Mouse (Mus musculus) liver (tissue): ENCODE measurements around the gene Nme3.

Source experiments
- DNase-seq: peaks from one replicate; pipeline ENCODE4 v3.0.0-alpha.2; 2020; ENCODE audit warnings: mixed read lengths

Nme3 gene

GRCm38 (mm10) chr17:24881738-24882440 is 14.4 kb upstream of the Nme3 start:
- no peak for DNase-seq

GRCm38 (mm10) chr17:24884391-24884790 is 11.9 kb upstream of the Nme3 start:
- no peak for DNase-seq

DNA sequence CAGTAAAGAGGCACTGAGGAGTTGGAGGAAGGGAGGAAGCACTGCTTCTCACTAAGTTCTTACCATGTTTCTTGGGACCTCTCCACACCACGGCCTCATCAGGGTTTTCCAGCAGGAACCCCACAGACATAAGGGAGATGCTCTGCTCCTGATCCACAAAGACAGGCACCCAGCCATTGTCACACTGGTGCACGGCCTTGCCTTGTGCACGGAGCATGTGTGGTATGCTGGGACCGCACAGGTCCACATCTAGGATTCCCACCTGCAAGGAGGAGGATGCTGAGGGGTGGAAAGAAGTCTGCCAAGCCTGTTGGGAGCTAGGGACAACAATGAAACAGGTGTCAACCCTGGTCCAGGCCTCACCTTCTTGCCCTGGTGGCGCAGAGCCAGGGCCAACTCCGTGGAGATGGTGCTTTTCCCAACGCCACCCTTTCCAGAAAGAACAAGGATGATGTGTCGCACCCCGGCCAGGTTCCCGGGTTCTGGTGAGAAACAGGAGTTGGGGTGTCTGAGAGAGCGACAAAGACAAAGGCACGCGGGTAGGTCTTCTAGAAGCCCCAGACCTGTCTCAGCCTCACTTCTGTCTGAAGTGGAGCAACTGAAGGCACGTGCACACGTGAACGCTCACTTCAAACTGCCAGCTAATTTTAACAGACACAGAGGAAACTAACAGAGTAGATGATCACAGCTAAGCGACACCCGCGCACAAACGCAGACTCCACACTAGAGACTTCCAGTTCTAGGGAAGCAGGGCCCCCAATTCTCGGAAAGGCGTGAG is 10.8 kb upstream of the Nme3 start:
- DNase-seq = no peak

GRCm38 (mm10) chr17:24886134-24886931 is 10.0 kb upstream of the Nme3 start, which contains the start of the genes Nubp2 and Spsb3:
Gene Nubp2 (minus strand): TSS chr17:24886349.
Gene Spsb3 (plus strand): TSS chr17:24886643.
- DNase-seq = peak; percentile 99

DNA sequence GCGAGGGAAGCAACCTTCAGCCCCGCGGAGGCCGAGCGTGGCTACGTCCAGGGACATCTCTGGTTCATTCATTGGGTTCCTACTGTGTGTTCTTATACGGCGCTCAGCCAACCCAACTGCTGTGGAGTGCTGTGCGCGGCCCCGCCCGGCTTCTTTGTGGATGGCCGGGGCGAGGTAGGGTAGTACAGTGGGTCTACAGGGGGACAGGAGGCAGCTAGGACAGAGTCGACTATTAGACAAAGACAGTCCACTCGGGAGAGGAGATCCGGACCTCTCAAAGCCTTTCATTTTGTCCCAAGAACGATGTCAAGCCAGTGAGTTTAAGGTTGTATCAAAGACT is 9.4 kb upstream of the Nme3 start:
- DNase-seq = no peak

DNA sequence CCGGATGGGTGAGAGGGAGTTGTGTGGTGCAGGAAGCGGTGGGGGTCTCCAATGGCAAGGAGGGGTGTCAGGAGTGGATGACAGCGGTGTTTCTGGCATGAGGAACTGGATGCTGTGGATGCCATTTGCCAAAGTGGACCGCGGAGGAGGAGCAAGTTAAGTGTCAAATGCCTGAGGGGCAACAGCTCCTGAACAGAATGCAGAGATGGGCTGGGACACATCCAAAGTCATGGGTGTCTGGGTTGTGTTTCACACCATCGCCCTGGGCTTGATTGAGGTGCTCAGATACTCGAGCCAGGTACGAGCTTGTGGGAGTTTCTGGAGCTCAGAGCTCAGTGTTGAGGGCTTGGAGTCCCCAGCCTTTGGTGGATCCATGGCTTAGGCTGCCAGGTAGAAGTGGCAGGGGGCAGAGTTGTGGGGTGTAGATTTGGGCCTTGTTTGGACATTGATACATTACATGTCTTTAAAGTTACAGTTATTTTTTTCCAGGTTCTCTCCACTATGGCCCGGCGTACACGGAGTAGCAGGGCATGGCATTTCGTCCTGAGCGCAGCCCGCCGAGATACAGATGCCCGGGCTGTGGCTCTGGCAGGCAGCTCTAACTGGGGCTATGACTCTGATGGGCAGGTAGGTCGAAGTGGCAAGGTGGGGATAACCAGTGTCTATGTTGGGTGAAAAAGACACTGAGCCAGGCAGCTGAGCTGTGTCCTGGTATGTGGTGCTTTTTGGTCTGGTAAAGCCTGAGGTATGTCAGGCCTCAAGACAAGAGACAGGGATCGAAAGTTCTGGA is 8.8 kb upstream of the Nme3 start:
- no peak for DNase-seq

DNA sequence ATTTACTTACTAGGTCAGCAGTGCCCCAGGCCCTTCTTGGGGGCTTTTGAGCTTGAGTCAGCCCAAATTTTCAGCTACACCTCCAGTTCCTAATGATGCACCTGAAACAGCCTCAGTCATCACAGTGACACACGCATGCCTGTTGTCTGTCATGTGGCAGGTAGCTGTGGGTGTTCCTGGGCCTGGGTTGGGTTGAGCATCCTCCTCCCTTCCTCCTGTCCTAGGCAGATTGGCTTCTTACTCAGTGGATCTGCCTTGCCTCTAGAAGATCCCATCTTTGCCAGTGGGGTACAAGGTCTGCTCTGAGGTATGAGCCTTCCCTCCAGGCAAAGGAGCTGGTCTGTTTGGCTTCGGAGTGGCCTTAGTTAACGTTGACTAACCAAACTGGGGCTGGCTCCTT is 7.4 kb upstream of the Nme3 start:
- DNase-seq = no peak

GRCm38 (mm10) chr17:24890151-24891092 is 5.9 kb upstream of the Nme3 start:
- DNase-seq = no peak

DNA sequence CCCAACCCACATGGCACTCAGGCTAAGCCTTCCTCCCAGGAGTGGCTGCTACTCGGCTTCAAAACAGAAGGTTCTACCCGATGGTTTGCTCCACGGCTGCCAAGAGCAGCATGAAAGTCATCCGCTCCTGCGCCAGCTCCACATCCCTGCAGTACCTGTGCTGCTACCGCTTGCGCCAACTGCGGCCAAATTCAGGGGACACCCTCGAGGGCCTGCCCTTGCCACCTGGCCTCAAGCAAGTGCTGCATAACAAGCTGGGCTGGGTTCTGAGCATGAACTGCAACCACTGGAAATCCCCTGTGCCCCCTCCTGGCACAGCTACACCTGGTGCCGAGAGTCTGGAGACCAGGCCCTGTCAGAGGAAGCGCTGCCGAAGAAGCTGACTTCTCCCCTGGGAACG is 5.0 kb upstream of the Nme3 start:
- no peak for DNase-seq

DNA sequence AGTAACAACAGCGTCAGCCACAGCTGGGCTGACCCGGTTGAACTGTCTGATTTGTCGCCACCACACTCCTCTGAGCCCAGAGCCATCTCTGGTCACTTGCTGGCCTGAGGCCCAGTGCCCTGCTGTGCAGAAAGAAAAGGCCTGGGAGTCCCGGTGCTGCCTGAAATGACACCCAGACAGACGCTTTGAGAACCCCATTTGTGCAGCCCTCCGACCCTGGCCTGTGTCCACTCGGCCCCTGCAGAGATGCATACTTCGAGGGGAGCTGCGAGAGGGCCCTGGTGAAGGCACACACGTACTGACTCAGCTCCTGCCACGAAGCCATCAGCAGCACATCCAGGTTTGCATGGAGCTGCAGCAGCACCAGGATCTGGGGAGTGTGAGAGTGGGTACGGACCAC is 3.5 kb upstream of the Nme3 start:
- DNase-seq = no peak

DNA sequence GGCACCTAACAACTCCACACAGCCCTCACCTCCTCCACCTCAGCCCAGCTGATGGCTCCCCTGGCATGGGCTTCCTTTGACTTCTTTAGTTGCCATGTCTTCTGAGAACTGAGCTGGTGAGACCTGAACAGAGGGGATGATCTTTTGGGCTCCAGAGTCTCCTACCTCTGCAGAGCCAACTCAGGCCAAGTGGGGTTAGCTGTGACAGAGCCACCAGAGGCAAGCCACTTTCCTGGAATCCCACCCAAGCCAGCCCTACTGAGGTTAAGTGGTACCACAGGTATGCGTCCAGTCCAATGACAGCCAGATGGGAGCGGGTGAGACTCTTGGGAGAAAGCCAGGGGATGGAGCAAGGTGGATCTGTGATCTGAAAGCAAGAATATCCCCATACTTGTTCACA is 3.0 kb upstream of the Nme3 start:
- DNase-seq = no peak

GRCm38 (mm10) chr17:24894061-24894994 is 2.0 kb upstream of the Nme3 start:
- DNase-seq = peak; percentile 38

- DNase-seq = peak; percentile 84
These were observed 1.2 kb upstream of the Nme3 start, which contains the start of the genes Eme2 and Mrps34 for GRCm38 (mm10) chr17:24894995-24895547. Gene Eme2 (minus strand): TSS chr17:24895087. Gene Mrps34 (plus strand): TSS chr17:24895116.

DNA sequence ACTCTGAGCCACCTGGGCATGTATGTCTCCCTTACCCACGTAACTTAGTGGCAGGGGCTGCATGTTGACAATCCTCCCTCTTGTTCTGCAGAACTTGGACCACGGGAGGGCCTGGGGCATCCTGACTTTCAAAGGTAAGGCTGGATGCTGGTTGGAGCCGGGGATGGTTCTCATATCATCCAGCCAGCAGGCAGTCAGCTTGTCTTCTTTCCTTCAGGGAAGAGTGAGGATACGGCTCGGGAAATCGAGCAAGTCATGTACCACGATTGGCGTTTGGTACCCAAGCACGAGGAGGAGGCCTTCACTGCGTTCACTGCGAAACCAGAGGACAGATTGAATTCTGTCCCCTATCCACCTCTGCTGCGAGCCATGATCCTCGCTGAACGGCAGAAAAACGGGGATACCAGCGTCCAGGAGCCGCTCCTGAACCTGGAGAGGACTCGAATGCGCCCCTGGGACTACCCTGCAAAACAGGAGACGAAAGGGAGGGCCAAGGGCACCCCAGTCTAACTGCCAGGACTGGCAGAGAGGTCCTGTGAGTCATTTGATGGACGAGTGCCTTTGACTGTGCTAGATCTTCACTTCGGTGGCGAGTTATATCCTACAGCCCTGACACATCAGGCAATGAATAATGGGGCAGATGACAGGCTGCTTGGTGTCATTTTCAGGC is 594 bp upstream of the Nme3 start:
- no peak for DNase-seq

- no peak for DNase-seq
These were observed 631 bp downstream of the Nme3 start for GRCm38 (mm10) chr17:24896993-24897269.

DNA sequence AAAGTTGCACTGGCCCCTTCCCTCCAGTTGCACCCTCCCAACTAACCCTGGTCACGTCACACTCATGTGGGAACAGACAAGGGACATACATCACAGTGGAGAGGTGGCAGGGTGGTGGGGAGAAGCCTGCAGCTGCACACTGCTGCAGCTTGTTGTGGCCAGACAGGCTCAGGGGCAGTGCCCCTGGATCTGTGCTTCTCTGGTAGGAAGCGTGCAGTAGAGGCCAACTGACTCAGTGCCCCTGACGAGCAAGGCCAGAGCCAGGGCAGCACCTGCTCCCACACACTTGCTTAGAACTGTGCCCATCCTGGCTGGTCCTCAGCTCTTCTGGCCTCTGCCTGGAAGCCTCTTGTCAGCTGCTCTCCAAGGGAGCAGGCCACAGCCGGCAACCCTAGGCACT is 1.3 kb downstream of the Nme3 start:
- DNase-seq = no peak

DNA sequence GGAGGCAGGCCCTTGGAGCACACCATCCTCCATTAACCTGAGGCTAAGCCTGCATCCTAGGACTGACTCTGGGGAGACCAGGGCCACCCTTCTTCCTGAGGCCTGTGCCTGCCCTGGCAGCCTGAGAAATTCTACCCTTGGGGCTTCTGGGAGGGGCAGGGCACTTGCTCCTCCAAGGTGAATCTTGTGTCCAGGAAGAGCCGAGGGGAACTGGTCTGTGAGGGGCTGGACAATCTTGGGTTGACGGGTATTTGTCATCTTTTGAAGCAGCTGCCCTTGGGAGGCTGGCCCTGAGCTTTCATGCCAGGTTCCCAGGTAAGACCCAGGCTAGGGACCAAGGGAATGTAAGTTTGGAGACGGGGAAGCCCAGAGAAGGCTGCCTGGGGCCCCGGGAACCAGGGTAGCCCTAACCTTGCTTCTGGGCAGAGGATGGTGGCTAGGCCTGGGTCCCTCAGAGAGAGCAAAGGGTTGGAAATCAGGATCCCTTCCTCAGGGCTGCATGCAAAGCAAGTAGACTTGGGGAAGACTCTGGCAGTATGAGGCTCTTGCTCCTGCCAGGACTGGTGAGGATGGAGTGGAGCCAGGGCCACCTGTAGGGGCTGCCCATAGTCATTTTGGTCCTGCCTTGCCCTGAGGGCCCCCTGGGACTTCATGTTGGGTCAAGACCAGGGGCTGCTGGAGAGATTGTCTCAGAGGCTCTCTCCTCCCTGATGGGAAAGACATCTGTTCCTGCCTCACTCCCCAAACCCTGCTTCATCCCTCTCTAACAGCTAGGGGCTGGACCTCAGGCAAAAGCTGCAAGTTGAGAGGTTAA is 1.9 kb downstream of the Nme3 start:
- DNase-seq = no peak

GRCm38 (mm10) chr17:24899153-24899552 is 2.9 kb downstream of the Nme3 start:
- no peak for DNase-seq

DNA sequence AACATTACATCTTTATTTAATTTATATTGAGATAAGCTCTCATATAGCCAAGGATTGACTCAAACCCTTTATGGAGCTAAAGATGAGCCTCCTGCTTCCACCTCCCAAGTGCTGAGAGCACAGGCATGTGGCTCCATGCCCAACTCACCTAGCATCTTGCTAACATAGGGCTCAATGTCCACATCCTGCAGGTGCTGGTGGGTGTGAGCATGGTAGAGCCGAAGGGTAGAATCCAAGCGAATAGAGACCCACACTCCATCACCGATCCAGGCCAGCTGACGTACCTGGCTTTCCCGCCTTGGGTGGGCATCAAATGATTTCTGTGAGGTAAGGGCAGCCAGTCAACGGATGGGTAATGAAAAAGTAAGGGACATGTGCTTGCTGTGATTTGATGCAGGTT is 3.7 kb downstream of the Nme3 start:
- DNase-seq = no peak
